Mouse (Mus musculus): ENCODE results near the gene Gstk1. TPM values are rescaled to one million over a fixed set of nuclear protein-coding genes. Genes with fewer than 3 reads are reported as not detected.

The Gstk1 gene
- 100 to 1,000 TPM in 1 of 2 experiments, 10 to 100 TPM in 1; 71.9 to 345 TPM for total RNA-seq (2021)
- long read RNA-seq, experiment 1, transcript Gstk1-201 (8 exons, 930 nt): major isoform, 169 of 205 reads
- long read RNA-seq, experiment 1, partial matches to known transcripts: 7 of 205 reads
- long read RNA-seq, experiment 1, other reads (novel, unspliced or antisense): 29 of 205 reads
- long read RNA-seq, experiment 2, transcript Gstk1-201 (8 exons, 930 nt): major isoform, 9 of 17 reads
- long read RNA-seq, experiment 2, partial matches to known transcripts: 6 of 17 reads
- long read RNA-seq, experiment 2, other reads (novel, unspliced or antisense): 2 of 17 reads

DNA sequence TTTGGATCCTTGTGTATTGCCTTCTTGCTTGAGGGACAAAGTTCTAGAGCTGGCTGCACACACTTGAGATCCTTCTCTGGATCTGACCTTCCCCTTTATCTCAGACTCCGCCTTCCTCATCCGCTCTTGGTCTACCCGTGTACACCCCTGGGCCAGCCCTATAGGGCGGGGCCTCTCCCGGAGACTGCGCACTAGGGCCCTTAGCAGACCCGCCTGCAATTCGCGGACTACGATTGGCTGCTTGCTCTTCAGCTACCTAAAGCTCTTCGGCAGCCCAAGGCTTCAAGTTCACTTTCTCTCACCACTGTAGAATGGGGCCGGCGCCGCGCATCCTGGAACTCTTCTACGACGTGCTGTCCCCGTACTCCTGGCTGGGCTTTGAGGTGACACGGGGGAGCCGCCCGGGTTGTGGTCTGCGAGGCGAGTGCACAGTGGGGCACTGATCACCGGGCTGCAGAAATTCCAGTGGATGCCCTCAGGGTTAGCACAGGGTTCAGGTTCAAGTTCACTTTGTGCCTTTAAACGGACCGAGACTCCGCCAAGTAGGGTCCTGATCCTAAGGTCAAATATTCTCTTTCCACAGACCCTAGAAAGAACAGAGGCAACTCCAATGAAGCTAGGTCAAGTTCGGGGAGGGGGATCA is at the start of gene Gstk1:
Gstk1 (plus strand) TSS at position 225 of the 643 bp plus-strand sequence.
- peak; percentile 90 to 93 for DNase-seq

DNA sequence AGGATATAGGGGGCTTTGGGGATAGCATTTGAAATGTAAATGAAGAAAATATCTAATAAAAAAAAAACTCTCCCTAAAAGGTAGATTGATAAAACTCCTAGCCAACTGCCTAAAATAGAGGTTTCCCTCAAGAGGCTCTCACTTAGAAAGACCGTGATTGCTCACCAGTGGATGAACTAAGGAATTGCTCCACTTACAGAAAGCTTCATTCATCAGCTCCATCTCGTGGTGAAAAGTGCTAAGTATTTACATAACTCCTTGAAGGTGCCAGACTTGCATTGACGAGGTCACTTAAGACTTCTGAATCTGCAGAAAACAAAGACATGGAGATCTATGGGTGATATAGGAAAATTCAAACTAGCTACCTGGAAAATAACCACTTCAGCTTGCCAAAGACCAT is 48.0 kb upstream of the Gstk1 start:
- DNase-seq: no peak

DNA sequence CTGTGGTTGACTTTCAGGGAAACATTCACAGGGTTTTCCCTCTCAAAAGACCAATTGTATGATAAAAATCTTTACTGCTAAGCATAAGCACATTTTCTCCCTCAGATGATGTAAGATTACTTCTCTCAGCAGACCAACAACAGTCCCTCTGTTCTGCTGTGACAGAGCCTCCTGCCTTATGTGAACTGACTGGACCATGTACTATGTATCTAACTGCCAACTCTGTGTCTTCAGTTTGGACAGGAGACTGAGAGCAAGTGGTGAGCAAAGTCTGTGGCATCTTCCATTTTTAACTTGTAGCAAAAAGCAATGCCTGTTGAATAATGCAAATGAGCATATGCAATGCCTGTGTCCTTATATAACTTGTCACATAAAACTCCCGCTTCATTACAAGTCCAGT is 46.2 kb upstream of the Gstk1 start:
- DNase-seq: no peak

DNA sequence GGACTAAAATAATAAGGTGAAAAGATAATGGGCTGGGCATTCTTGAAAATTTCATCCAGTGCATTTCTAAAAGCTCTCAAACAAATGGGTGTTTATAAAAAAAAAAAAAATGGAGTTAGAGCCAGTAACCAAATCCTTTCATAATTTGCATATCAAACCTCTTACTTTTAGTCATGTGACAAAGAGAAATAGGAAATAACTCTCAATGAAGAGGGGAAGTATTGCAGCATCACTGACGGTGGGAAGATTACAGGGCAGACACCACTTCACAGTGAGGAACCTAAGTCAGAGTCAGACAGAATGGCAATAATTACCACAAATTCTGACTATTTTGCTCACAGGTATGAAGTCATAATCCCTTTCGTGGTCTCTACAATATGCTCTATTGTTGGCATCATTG is 30.7 kb upstream of the Gstk1 start, which contains the start of gene Tas2r144:
Tas2r144 (plus strand) TSS at position 301 of the 400 bp plus-strand sequence.
- no peak for DNase-seq

DNA sequence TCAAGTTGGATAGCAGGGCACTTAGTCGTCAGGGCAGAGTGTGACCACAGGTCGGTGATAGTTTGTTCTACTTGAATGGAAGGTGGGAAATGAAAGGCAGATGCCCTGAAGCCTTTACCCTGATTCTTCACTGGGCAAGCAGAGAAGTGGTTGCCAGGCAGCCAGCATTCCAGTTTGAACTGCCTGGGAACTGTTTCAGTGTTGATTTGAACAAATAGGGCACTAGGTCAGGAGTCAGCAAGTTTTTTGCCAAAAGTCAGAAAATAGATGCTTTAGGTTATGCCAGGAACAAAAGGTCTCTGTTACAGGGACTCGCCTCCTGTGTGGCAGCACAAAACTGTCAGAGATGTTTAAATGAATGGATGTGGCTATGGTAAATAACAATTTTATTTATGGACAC is 23.4 kb upstream of the Gstk1 start:
- peak in 1 of 2 experiments; percentile 18 for DNase-seq

DNA sequence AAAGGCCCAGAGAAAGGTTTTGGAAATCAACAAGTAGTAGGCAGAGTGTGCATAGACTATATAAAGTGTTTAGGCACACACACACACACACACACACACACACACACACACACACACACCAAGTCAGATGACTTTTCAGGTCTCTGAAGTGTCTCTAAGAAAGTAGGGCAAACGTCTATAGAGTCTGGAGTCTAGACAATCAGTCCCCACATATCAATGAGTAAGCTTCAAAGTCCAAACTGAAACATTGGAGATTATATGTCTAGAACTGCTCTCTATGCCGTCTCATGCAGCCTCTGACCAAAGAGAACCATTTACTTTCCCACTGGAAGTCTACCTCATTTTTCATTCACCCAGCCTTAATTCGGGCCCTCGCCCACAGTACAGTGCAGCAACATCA is 20.7 kb upstream of the Gstk1 start:
- DNase-seq: no peak

DNA sequence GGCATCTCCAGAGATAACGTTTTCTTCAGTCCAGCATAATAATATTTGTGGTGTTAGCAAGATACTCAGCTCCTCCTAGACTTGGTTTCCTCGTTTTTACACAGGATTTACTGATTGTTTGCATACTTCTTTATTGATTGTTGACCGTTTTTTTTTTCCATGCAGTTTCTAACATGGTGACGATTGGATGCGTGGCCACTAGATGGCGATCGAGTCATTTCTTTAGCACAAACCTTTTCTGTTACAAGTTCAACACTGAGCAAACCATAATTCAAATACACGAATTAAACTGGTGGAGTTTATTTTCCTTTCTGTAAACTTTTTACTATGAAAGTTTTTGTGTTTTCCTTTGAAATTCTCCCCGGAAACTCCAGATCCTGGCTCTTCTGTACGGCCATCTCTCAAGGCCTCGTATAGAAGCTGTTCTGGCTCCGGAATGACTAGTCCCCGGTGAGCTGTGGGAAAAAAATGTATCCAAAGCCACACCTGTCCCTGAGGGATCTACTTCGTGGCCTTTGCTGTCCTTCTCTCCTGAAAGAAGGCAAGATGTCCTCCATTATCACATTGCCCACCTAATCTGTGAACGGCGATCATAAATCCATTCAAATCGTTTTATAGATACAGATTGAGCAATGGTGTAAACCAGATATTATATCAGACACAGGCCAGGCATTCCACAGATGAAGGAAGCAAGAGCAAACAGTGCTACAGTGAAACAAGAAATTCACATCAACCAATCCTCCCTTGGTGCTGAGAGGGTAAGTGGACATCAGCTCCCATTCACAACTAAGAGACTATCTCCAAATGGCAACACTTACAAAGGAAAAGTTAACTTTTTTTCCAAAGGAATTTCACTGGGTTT is 18.3 kb upstream of the Gstk1 start:
- peak; percentile 68 to 73 for DNase-seq

DNA sequence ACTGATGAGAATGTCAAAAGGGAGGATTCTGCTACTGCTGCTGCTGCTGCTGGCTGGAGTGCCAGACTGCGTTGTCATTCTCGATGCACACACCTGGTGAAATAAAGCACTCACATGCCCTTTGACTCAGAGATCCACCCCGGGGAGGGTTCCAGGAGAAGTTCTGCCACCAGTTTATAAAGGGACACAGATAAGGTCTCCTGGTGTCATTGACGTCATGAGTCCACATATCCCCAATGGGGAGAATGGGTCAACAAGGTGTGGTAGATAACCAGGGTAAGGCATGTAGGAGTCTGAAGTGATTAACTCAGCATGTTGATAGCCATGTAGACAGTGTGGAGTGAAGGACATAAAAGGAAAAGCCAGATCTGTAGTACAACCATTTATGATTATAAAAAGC is 16.1 kb upstream of the Gstk1 start:
- no peak for DNase-seq

DNA sequence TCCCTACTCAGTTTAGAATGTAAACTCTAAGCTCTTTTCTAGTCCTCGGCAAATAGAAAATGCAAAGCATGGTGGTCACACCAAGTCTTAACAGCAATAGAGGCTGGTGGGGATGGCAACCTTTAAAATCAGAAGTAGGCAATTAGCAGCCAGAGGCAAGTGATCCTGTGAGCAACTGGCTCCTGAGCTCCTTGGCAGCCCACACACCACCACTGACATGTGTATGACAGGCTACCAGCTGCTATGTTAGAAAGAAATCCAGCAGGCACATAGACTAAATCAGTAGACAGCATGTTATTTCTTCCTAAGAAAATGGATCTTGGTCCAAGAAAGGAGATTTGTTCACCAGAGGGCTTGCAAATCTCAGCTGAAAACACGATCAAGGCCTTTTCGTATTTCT is 14.5 kb upstream of the Gstk1 start:
- no peak for DNase-seq

DNA sequence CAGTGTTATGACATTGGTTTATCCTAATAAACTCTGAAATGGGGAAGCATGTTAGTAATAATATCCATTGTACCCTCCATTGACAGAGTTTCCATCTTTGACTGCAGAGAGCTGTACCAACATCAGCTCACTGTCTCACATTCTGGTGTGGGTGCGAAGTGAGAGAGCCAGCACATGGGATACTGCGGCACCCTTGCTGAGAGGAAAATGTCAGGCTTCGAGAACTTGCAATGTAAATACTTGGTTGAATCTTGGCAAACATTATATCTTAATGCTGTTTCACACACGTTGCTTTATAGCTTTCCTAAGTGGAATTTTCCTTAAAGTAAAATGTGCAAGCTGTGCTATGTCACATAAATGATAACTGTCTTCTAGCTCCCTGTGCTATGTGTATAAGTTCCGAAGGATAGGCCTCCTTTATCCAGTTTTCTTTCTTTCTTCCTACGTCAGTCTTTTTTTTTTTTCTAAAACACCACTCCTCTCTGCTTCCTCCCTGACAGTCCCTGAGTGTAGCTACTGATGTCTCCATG is 8.4 kb upstream of the Gstk1 start:
- DNase-seq: no peak

DNA sequence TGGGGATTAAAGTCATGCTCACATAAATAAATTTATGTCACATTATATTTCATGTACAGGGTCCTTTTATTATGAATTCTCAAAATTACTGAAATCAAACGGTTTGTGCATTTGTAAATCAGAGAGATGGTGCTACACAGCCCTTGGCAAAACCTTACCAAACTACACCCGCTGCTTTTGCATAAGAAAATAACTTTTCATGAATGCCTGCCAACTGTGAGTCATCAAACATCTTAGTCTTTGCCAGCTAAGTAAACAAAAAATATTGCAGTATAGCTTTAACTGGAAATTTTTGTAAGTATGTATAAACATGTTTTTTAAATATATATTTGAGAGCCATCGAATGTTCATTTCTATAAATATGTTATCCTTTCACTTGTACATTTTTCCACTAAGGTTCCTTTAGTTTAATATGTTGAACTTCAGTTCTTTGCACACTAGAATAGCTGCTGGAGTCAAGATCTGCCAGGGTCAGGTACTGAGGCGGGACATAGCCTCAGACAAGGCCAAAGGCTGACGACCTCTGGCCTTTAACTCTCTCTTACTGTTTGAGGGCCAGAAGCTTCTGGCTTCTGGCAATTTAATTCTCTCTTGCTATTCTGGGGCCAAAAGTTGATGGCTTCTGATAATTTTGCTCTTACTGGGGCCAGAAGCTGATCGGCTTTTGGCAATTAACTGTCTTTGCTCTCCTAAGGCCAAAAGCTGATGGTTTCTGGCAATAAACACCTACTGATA is 4.3 kb upstream of the Gstk1 start:
- peak; percentile 45 to 47 for DNase-seq

DNA sequence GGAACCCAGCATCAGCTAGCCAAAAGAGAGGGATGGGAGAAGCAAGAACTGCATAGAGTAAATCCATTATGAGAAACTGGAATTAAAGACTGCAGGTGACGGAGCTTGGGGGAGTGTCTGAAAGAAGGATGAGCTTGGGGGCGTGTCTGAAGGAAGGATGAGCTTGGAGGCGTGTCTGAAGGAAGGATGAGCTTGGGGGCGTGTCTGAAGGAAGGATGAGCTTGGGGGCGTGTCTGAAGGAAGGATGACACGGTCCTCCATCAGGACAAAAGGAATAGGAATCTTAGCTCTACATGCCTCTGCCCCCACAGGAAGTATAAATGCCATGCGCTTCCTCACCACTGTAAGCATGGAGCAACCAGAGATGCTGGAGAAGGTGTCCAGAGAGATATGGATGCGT is 1.4 kb downstream of the Gstk1 start:
- DNase-seq: peak; percentile 22 to 30

DNA sequence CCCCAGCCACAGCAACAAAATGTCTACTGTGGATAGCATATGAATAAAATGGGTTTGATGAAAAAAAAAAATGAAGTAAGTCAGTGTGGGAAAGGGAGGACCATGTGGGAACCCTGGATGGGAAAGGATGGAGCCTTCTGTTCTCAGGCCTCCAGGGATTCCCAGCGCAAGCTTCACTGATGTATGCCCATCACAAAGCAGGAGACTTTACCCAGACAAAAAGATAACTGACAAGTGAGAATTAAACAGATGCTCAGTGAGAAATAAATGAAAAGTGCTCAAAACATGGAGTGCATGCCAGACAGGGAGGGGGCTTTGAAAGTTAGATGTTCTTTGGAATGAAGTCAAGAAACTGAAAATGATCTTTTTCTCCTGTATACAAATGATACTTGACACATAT is 2.2 kb downstream of the Gstk1 start:
- no peak for DNase-seq

DNA sequence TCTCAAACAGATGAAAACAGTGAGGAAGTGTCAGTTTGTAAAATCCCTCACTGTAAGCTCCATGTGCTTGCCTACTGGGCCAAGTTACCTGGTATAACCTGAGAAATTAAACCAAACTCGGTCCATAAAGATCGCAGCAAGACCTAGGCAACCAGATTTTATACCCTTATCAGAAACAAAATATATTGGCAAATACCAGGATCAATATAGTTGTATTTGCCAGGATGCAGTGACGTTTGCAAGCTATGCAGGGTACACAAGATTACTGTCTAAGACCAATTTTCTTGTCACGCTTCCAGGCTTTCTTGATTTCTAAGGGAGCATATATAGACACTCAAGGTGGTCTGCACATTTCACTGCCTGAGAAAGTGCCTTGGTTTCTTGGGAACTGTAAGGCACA is 6.1 kb downstream of the Gstk1 start:
- DNase-seq: no peak

DNA sequence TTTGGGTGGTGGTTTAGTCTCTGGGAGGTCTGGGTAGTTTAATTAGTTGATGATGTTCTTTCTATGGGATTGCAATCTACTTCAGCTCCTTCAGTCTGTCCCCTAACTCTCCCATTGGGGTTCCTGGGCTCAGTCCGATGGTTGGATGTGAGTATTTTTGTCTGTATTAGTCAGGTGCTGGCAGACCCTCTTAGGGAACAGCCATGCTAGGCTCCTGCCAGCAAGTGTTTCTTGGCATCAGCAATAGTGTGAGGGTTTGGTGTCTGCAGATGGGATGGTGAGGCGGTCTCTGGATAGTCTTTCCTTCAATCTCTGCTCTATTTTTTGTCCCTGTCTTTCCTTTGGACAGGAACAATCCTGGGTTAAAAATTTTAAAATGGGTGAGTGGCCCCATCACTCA is 7.4 kb downstream of the Gstk1 start:
- DNase-seq: no peak

DNA sequence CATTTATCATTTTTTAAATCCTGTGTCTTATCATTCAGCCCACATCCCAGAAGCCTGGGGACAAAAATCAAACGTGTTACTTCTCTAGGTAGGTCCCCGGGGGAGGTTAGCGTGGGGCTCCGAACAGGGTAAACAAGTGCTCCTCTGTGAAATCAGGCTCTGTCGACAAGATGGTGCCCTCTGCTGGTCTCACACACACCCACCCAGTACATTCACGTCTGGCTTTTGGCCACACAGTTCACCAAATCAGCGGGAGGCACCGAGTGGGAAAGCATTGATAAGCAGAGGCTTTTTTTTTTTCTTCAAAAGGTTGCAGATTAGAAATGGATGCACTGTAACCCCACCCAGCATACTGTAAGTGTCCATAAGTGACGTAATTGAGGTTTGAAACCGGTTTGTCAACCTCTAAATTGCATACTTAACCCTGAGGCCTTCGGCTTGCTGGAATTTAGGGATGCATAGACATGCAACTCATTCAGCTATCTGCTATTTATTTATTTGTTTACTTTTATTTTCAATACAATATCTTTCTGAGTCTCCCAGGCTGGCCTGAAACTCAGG is 11.6 kb downstream of the Gstk1 start:
- DNase-seq: peak; percentile 72 to 82

DNA sequence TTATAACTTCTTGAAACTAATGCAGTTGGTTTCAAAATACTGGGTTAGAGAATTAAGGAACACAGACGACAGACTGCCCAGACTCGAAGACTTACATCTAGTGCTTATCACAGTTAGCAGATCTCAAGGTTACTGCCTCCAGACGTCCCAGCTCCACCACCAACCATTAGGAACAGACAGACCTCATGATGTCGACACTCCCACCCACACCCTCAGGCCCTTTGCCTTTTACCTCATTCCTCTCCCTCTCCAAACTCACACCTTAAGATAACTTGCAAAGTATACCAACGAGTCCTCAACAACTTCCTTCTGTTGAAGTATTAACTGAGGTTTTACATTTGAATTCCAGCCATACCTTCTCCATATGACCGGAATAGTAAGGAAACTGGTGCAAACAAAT is 14.7 kb downstream of the Gstk1 start:
- DNase-seq: no peak

DNA sequence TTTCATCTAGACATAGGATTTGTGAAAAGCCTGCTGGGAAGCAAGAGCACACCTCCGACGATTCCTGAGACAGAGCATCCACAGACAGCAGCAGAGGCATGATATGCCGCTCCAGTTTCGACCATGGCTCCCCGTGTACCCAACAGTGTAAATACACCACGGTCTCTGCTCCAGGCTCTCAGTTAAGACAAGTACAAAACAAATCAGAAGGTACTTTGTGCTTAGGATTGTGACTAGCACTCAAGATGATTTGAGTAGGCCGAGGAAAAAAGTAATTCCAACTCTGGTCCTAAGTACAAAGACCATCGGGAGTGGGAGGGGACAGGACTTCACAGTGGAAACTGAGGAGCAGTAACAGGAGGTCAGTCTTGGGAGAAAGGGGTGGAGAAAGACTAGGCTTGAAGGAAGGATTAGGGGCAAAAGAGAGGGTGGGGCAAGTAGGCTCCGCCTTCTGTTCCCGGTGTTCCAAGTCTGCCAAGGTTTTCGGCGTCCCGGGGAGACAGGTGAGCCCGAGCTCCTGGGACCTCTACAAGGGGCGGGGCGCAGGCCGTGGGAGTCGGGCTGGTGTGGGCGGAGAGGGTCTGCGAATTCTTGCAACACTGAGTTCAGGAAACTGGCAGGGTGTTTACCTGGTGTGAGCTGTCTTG is 15.9 kb downstream of the Gstk1 start, which contains the start of gene Tmem139:
Tmem139 (plus strand) TSS at position 447 of the 647 bp plus-strand sequence.
- DNase-seq: peak in 1 of 2 experiments; percentile 16

DNA sequence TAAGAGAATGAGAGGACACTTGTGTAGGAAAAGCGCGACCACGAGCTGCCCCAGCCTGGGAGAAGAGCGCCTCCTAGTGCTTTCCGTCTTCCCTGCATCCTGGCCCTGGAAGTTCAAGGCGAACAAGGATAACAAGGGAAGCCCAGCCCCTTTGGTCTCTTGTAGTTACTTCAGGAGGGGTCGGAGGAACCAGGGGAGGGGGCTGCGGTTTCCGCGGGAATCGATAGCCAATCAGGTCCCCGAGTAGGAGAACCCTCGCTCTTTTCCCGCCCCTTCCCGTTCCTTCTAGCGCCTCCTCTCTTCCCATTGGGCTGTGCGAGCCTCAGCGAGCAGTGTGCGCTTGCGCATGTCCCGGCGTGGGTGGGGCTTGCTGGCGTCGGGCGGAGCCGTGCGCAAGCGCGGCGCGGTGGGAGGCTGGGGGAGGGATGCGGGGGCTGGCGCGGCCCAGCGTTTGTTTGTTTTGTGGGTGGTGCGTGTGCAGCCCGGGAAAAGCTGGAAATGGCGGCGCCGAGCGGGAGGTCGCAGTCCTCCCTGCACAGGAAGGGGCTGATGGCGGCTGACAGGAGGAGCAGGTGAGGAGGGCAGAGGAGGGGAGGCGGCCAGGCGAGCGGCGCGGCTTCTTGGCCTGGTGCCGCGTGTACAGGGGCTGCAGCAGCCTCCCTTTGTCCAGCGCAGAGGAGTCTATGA is 19.0 kb downstream of the Gstk1 start, which contains the start of gene Casp2:
Casp2 (plus strand) TSS at position 360 of the 687 bp plus-strand sequence.
- peak; percentile 99 for DNase-seq

All from adrenal gland, postnatal 36 days (tissue).